Mouse (Mus musculus) MEL (cell line): ENCODE measurements around the gene Sorbs2.

ENCODE experiments used
- CTCF ChIP-seq, 3 experiments: IDR thresholded peaks in 2 of 3; conservative IDR thresholded peaks in 1 of 3; 2 replicates each; pipeline ENCODE4 v1.5.1; 2011 to 2012; ENCODE audit warnings: low read length in 3 of 3, low read depth in 2 of 3, mild to moderate bottlenecking in 2 of 3, improper control_type of control experiment in 1 of 3, inconsistent platforms in 1 of 3, mixed read lengths in 1 of 3, moderate library complexity in 1 of 3; ENCODE audit not compliant: control insufficient read depth in 1 of 3, insufficient read depth in 1 of 3, poor library complexity in 1 of 3, severe bottlenecking in 1 of 3
- ELF1 ChIP-seq: IDR thresholded peaks from 2 replicates; pipeline ENCODE4 v1.6.1; 2014; ENCODE audit warnings: low read depth, mild to moderate bottlenecking, inconsistent platforms, low read length, improper control_type of control experiment, moderate library complexity
- EP300 ChIP-seq, 2 experiments: IDR thresholded peaks; 2 replicates each; pipeline ENCODE4 v1.6.1; 2011; ENCODE audit warnings: improper control_type of control experiment in 2 of 2, low read length in 2 of 2, low read depth in 1 of 2, mild to moderate bottlenecking in 1 of 2
- MAZ ChIP-seq: IDR thresholded peaks from 2 replicates; pipeline ENCODE4 v1.6.1; 2012; ENCODE audit warnings: low read depth, mild to moderate bottlenecking, inconsistent platforms, low read length, improper control_type of control experiment
- MEF2A ChIP-seq: IDR thresholded peaks from 2 replicates; pipeline ENCODE4 v1.6.1; 2014; ENCODE audit warnings: low read depth, mild to moderate bottlenecking, inconsistent platforms, low read length, improper control_type of control experiment; ENCODE audit not compliant: poor library complexity, insufficient replicate concordance, severe bottlenecking; ENCODE audit errors: extremely low read depth
- NRF1 ChIP-seq: IDR thresholded peaks from 2 replicates; pipeline ENCODE4 v1.6.1; 2014; ENCODE audit warnings: low read depth, mild to moderate bottlenecking, inconsistent platforms, low read length, improper control_type of control experiment, moderate library complexity; ENCODE audit not compliant: poor library complexity, insufficient read depth, severe bottlenecking
- POLR2A ChIP-seq, 2 experiments: IDR thresholded peaks; 2 replicates each; pipeline ENCODE4 v1.6.1; 2011 to 2012; ENCODE audit warnings: low read length in 2 of 2, mild to moderate bottlenecking in 2 of 2, control low read depth in 1 of 2, improper control_type of control experiment in 1 of 2, low read depth in 1 of 2, moderate library complexity in 1 of 2; ENCODE audit not compliant: control insufficient read depth in 1 of 2, insufficient read depth in 1 of 2, poor library complexity in 1 of 2
- USF1 ChIP-seq: IDR thresholded peaks from 2 replicates; pipeline ENCODE4 v1.6.1; 2014; ENCODE audit warnings: low read depth, mild to moderate bottlenecking, inconsistent platforms, low read length, improper control_type of control experiment, moderate library complexity

GRCm38 (mm10) chr8:45734071-45734470, 226.5 kb downstream of the Sorbs2 start:
- no peak for TF ChIP-seq ELF1
- TF ChIP-seq NRF1, result no peak
- TF ChIP-seq POLR2A (IDR thresholded peaks at IDR 0.05; ENCODE audit: control insufficient read depth in 1 of 2, insufficient read depth in 1 of 2, low read depth in 1 of 2, low read length in 2 of 2, poor library complexity in 1 of 2), result no peak
- TF ChIP-seq CTCF (IDR thresholded peaks at IDR 0.05 in 2 of 3, conservative IDR thresholded peaks at IDR 0.05 in 1 of 3; ENCODE audit: control insufficient read depth in 1 of 3, insufficient read depth in 1 of 3, low read depth in 2 of 3, low read length in 3 of 3, poor library complexity in 1 of 3, severe bottlenecking in 1 of 3), result no peak
- no peak for TF ChIP-seq USF1
- TF ChIP-seq MEF2A, result no peak
- no peak for TF ChIP-seq EP300 (IDR thresholded peaks at IDR 0.05; ENCODE audit: low read depth in 1 of 2, low read length in 2 of 2)
- TF ChIP-seq MAZ, result no peak
